Mouse (Mus musculus): ENCODE data around the gene Tamm41. TPM values are rescaled to one million over a fixed set of nuclear protein-coding genes. Genes with fewer than 3 reads are reported as not detected.

Gene Tamm41
- polyA plus RNA-seq, 1 experiment = 28.4 TPM

DNA sequence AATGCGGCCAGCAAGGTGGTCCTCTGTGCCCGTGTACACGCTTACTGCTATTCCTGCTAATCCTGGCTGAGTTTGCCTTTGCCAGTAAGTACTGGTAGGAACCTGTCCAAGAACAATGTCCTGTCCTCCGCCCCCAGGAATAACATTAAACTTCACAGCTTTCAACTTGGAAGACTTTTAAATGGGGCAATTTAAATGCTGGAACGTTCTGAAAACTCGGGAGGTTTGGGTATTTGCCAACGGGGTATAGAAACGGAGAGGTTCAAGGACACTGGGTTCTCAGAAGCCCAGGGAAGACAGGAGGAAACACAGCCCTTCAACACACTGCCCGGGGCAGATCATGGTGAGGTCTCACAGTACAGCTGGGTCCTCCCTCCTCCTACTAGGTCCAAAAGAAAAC is 14.8 kb downstream of the Tamm41 start:
- peak; percentile 78 for DNase-seq
- Histone ChIP-seq H3K36me3 (ENCODE audit: control insufficient read depth, insufficient read depth, low read length) (peaks cover 2% of the 10 kb centered on the region; the same call in 1 of the 2 replicates), H3K4me1 (ENCODE audit: control insufficient read depth, insufficient read depth, low read length) (no peaks in the 10 kb centered on the region), H3K4me3 (ENCODE audit: insufficient read depth, low read depth, low read length) (no peak overlapping the region), H3K27ac (ENCODE audit: insufficient read depth, low read depth, low read length) (peak overlapping the region; percentile 89), H3K27me3 (replicated peaks; ENCODE audit: control insufficient read depth, insufficient read depth, low read length) (no peaks in the 10 kb centered on the region)
- 59% methylated on average over 9 of the region's 9 CpGs for WGBS
- TF ChIP-seq POLR2A (IDR thresholded peaks at IDR 0.05; ENCODE audit: low read depth, low read length) (no peak), CTCF (conservative IDR thresholded peaks at IDR 0.05; ENCODE audit: insufficient read depth, insufficient read length, low read depth, low read length) (no peak)

DNA sequence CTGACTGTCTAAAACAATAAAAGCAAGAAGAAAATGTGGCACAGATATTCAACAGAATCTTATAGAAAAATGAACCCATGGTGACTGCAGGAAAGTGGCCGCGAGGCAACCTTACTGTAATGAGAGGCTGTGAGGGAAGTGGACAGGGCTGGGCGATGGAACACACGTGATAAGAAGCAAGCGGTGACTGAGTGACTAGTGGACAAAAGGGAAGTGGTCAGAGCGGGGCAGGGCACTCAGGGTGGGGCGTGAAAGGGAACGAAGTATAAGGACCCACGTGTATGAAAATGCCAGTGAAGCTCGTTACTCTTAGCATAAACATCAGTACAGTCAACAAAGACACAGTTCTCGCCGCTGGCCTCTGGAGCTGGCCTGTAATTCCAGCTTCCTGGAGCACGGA is 22.2 kb downstream of the Tamm41 start:
- TF ChIP-seq CTCF (conservative IDR thresholded peaks at IDR 0.05; ENCODE audit: insufficient read depth, insufficient read length, low read depth, low read length) = no peak
- WGBS = 88% methylated on average over 13 of the region's 13 CpGs

DNA sequence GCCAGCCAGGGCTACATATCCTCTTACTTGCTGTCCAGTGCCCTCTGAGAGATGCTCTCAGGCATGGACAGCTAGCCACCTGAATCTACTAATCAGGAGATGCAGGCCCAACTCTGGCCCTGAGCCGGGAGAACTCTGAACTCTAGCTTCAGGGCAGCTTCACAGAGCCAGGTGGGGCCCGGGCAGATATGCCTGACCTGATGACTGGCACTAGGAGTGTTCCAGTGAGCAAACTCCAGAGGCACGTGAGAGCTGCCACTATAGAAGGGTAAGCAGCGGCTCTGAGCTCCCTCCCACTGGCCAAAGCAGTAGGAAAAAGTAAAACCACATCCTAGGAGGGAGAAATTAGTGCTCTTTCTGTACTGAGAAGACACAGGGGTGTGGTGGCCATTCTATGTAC is 24.1 kb downstream of the Tamm41 start:
- Histone ChIP-seq H3K4me3 (ENCODE audit: insufficient read depth, low read depth, low read length) (no peak overlapping the region), H3K4me1 (ENCODE audit: control insufficient read depth, insufficient read depth, low read length) (no peaks in the 10 kb centered on the region), H3K27ac (ENCODE audit: insufficient read depth, low read depth, low read length) (no peak overlapping the region), H3K27me3 (replicated peaks; ENCODE audit: control insufficient read depth, insufficient read depth, low read length) (no peaks in the 10 kb centered on the region), H3K36me3 (ENCODE audit: control insufficient read depth, insufficient read depth, low read length) (no peaks in the 10 kb centered on the region)
- 36% methylated on average over 4 of the region's 4 CpGs for WGBS
- DNase-seq = peak; percentile 84
- TF ChIP-seq POLR2A (IDR thresholded peaks at IDR 0.05; ENCODE audit: low read depth, low read length) (no peak), CTCF (conservative IDR thresholded peaks at IDR 0.05; ENCODE audit: insufficient read depth, insufficient read length, low read depth, low read length) (no peak)

More for the DNA sequence above, 22.2 kb downstream of the Tamm41 start:
- Histone ChIP-seq H3K27me3 (replicated peaks; ENCODE audit: control insufficient read depth, insufficient read depth, low read length) (no peaks in the 10 kb centered on the region), H3K4me3 (ENCODE audit: insufficient read depth, low read depth, low read length) (no peak overlapping the region), H3K36me3 (ENCODE audit: control insufficient read depth, insufficient read depth, low read length) (no peaks in the 10 kb centered on the region; the same call in 1 of the 2 replicates), H3K27ac (ENCODE audit: insufficient read depth, low read depth, low read length) (no peak overlapping the region), H3K4me1 (ENCODE audit: control insufficient read depth, insufficient read depth, low read length) (no peaks in the 10 kb centered on the region)
- DNase-seq = no peak

DNA sequence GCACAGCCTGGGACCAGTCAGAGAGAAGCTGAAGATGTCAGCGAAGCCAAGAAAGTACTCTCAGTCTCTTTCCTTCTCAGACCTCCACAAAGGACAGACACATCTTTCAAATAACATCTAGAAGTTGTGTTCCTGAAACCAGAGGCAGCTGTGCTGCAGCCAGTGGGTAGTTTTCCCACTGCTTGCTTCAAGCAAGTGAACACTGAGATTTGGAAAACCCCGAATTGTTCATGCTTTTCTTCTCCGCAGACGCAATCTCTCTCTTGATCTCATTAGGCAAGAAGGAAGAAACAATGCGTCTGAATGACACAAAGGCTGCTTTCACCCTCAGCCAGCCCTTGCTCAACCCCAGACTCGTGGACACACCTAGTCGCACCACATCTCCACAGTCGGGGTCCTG is 25.9 kb downstream of the Tamm41 start:
- H3K27ac ChIP-seq (ENCODE audit: insufficient read depth, low read depth, low read length) = no peak overlapping the region
- TF ChIP-seq POLR2A (IDR thresholded peaks at IDR 0.05; ENCODE audit: low read depth, low read length) = no peak
- no peak for TF ChIP-seq CTCF (conservative IDR thresholded peaks at IDR 0.05; ENCODE audit: insufficient read depth, insufficient read length, low read depth, low read length)
- WGBS = 91% methylated on average over 8 of the region's 8 CpGs
- no peaks in the 10 kb centered on the region for H3K36me3 ChIP-seq (ENCODE audit: control insufficient read depth, insufficient read depth, low read length)
- no peak overlapping the region for H3K4me3 ChIP-seq (ENCODE audit: insufficient read depth, low read depth, low read length)
- DNase-seq = no peak
- no peaks in the 10 kb centered on the region for H3K4me1 ChIP-seq (ENCODE audit: control insufficient read depth, insufficient read depth, low read length)
- no peaks in the 10 kb centered on the region for H3K27me3 ChIP-seq (replicated peaks; ENCODE audit: control insufficient read depth, insufficient read depth, low read length)

DNA sequence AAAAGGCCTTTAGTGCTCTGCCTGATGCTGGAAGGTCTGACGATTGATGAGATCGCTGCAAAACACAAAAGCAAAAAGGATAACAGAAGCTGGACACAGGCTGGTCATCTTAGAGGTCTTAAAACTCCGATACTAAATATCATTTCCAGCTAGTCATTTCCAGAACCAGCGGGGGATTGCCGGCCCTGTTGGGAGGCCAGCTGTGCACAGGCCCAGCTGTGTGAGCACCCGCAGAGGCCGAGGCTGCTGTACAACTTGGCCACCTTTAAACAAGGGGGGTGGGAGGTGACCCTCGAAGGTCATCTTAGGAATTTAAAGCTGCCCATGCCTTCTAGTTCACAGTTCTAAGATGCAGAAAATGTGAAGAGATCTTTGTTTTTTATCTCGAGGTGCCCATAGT is 26.9 kb downstream of the Tamm41 start:
- TF ChIP-seq CTCF (conservative IDR thresholded peaks at IDR 0.05; ENCODE audit: insufficient read depth, insufficient read length, low read depth, low read length) = no peak
- TF ChIP-seq POLR2A (IDR thresholded peaks at IDR 0.05; ENCODE audit: low read depth, low read length) = no peak
- no peak for DNase-seq
- H3K27ac ChIP-seq (ENCODE audit: insufficient read depth, low read depth, low read length) = no peak overlapping the region
- no peaks in the 10 kb centered on the region for H3K4me1 ChIP-seq (ENCODE audit: control insufficient read depth, insufficient read depth, low read length)
- no peaks in the 10 kb centered on the region for H3K36me3 ChIP-seq (ENCODE audit: control insufficient read depth, insufficient read depth, low read length)
- WGBS = 79% methylated on average over 9 of the region's 9 CpGs
- no peak overlapping the region for H3K4me3 ChIP-seq (ENCODE audit: insufficient read depth, low read depth, low read length)
- no peaks in the 10 kb centered on the region for H3K27me3 ChIP-seq (replicated peaks; ENCODE audit: control insufficient read depth, insufficient read depth, low read length)

DNA sequence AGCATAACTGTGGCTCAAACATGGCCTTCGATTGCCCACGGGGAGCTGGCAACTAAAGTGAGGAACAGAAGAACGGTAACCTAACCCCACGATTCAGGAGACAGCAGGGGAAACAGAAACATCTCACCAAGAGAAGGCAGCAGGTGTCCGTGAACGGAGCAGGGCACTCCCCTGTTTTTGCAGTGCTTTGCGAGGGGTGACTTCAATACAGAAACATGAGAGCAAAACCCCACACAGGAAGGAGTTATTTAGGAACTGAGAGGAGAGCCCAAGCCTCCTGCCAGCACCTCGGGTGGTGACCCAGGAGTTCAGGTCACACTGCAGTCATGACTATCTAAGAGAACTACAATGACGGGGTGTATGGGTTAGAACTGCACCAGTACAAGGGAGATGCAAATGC is 27.4 kb downstream of the Tamm41 start:
- Histone ChIP-seq H3K27me3 (replicated peaks; ENCODE audit: control insufficient read depth, insufficient read depth, low read length) (no peaks in the 10 kb centered on the region), H3K27ac (ENCODE audit: insufficient read depth, low read depth, low read length) (no peak overlapping the region), H3K4me3 (ENCODE audit: insufficient read depth, low read depth, low read length) (no peak overlapping the region), H3K4me1 (ENCODE audit: control insufficient read depth, insufficient read depth, low read length) (no peaks in the 10 kb centered on the region), H3K36me3 (ENCODE audit: control insufficient read depth, insufficient read depth, low read length) (no peaks in the 10 kb centered on the region)
- 77% methylated on average over 9 of the region's 9 CpGs for WGBS
- no peak for TF ChIP-seq POLR2A (IDR thresholded peaks at IDR 0.05; ENCODE audit: low read depth, low read length)
- TF ChIP-seq CTCF (conservative IDR thresholded peaks at IDR 0.05; ENCODE audit: insufficient read depth, insufficient read length, low read depth, low read length) = no peak
- no peak for DNase-seq

DNA sequence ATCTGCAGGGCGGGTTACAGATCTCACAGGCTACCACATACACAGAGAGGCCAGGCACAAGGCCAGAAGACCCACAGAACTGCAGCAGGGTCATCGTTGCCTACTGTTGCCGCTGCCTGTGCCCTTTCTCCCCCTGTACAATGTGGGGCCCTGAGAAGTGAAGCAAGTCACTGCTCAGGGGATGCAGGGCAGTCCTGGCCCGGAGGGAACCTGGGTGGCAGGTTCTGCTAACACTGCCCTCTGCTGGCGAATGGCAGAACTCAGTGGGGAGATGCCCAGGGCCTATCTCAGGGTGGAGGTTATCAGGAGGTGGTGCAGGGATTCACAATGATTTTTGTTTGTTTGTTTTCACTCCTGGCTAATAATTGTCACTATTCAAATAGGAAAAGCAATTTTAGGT is 29.9 kb downstream of the Tamm41 start:
- WGBS = 30% methylated on average over 5 of the region's 5 CpGs
- TF ChIP-seq POLR2A (IDR thresholded peaks at IDR 0.05; ENCODE audit: low read depth, low read length) = no peak
- peak; percentile 95 for TF ChIP-seq CTCF (conservative IDR thresholded peaks at IDR 0.05; ENCODE audit: insufficient read depth, insufficient read length, low read depth, low read length)
- Histone ChIP-seq H3K4me1 (ENCODE audit: control insufficient read depth, insufficient read depth, low read length) (no peaks in the 10 kb centered on the region), H3K36me3 (ENCODE audit: control insufficient read depth, insufficient read depth, low read length) (no peaks in the 10 kb centered on the region), H3K27me3 (replicated peaks; ENCODE audit: control insufficient read depth, insufficient read depth, low read length) (no peaks in the 10 kb centered on the region), H3K4me3 (ENCODE audit: insufficient read depth, low read depth, low read length) (no peak overlapping the region), H3K27ac (ENCODE audit: insufficient read depth, low read depth, low read length) (no peak overlapping the region)
- peak; percentile 76 for DNase-seq

DNA sequence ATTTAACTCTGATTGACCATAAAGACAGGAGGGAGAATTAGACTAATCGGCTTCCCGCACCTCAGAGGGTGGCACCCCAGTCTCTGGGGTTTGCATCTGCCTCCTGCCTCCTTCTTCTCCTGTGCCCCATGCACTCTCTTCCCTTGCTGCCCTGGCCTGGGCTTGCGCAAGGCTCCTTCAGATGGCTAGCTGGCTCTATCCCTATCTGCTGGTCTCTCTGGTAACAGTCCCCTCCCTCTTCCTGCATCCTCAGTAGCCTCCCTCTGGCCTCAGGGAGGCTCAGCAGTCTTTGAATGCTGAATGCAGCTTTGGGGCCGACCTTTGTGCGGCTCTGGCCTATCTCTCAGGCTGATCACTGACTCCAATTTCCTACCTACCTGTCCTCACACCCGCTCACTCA is 30.7 kb downstream of the Tamm41 start:
- Histone ChIP-seq H3K27me3 (replicated peaks; ENCODE audit: control insufficient read depth, insufficient read depth, low read length) (no peaks in the 10 kb centered on the region), H3K4me1 (ENCODE audit: control insufficient read depth, insufficient read depth, low read length) (no peaks in the 10 kb centered on the region), H3K4me3 (ENCODE audit: insufficient read depth, low read depth, low read length) (no peak overlapping the region), H3K36me3 (ENCODE audit: control insufficient read depth, insufficient read depth, low read length) (no peaks in the 10 kb centered on the region), H3K27ac (ENCODE audit: insufficient read depth, low read depth, low read length) (no peak overlapping the region)
- WGBS = 83% methylated on average over 6 of the region's 6 CpGs
- TF ChIP-seq CTCF (conservative IDR thresholded peaks at IDR 0.05; ENCODE audit: insufficient read depth, insufficient read length, low read depth, low read length) = no peak
- no peak for TF ChIP-seq POLR2A (IDR thresholded peaks at IDR 0.05; ENCODE audit: low read depth, low read length)
- DNase-seq = no peak
